Mouse (Mus musculus) midbrain, postnatal 0 days (tissue): Measurements from ENCODE around the gene Chmp5. TPM values are rescaled to one million over a fixed set of nuclear protein-coding genes. Genes with fewer than 3 reads are reported as not detected.
A peak's percentile ranks its signal among the peaks of the same experiment; 100 is the strongest.

Source experiments
- ATAC-seq: fragments of 200-750 bp; cut with Nextera tagmentation; 2 replicates; pipeline ENCODE4 v1.8.0; 2017; ENCODE audit warnings: moderate number of reproducible peaks, mild to moderate bottlenecking, moderate TSS enrichment, moderate library complexity; ENCODE audit not compliant: low FRiP score
- DNase-seq: peaks from one replicate; pipeline ENCODE4 v3.0.0-alpha.2; 2015; ENCODE audit warnings: low spot score
- H3K27ac ChIP-seq: fragments of 300-500 bp; sonication (generic); 2 replicates; pipeline ENCODE4 v1.5.1; 2014; ENCODE audit warnings: low read depth, mild to moderate bottlenecking, low read length, mixed read lengths
- H3K27me3 ChIP-seq: fragments of 300-500 bp; sonication (generic); 2 replicates; pipeline ENCODE4 v1.6.1; 2014; ENCODE audit warnings: low read length, control low read depth, mixed read lengths; ENCODE audit not compliant: insufficient read depth
- H3K36me3 ChIP-seq: fragments of 300-500 bp; sonication (generic); 2 replicates; pipeline ENCODE4 v1.6.1; 2014; ENCODE audit warnings: low read length, control low read depth, mixed read lengths; ENCODE audit not compliant: insufficient read depth
- H3K4me1 ChIP-seq: fragments of 300-500 bp; sonication (generic); 2 replicates; pipeline ENCODE4 v1.6.1; 2014; ENCODE audit warnings: mild to moderate bottlenecking, control low read depth, antibody characterized with exemption, low read length, mixed read lengths; ENCODE audit not compliant: insufficient read depth
- H3K4me2 ChIP-seq: fragments of 300-500 bp; sonication (generic); 2 replicates; pipeline ENCODE4 v1.6.1; 2014; ENCODE audit warnings: low read depth, mild to moderate bottlenecking, low read length, mixed read lengths; ENCODE audit not compliant: poor library complexity, severe bottlenecking
- H3K4me3 ChIP-seq: fragments of 300-500 bp; sonication (generic); 2 replicates; pipeline ENCODE4 v1.5.1; 2014; ENCODE audit warnings: low read depth, mild to moderate bottlenecking, low read length, moderate library complexity
- H3K9ac ChIP-seq: fragments of 300-500 bp; sonication (generic); replicated peaks from 2 replicates; pipeline ENCODE4 v1.6.1; 2014; ENCODE audit warnings: mild to moderate bottlenecking, low read length, moderate library complexity, mixed read lengths; ENCODE audit not compliant: poor library complexity, severe bottlenecking
- H3K9me3 ChIP-seq: fragments of 300-500 bp; sonication (generic); 2 replicates; pipeline ENCODE4 v1.6.1; 2016; ENCODE audit warnings: low read length, control low read depth
- CTCF ChIP-seq: IDR thresholded peaks from 2 replicates; pipeline ENCODE4 v1.5.1; 2016; ENCODE audit warnings: antibody characterized with exemption, mild to moderate bottlenecking
- WGBS: fragments of 180-500 bp; shearing (Covaris S2); extraction: QIAGEN DNeasy Blood & Tissue Kit; methylation state at CpG from one replicate; pipeline ENCODE4 v1.1.7; 2014; 5-methylcytosine and 5-hydroxymethylcytosine counted together
- microRNA-seq: library from miRNA; unstranded; fragments of <30 nt; microRNA quantifications from one replicate; pipeline ENCODE4, GENCODE M21; 2016; ENCODE audit warnings: borderline number of aligned reads
- polyA plus RNA-seq: library from polyadenylated mRNA; unstranded; fragments of >200 nt; fragmentation: Nextera tagmentation; extraction: Ambion mirVana; gene quantifications from 2 replicates; pipeline ENCODE4 v1.2.1, GENCODE M21; 2015
- total RNA-seq: library from RNA; depleted of rRNA; stranded (reverse); fragments of >200 nt; gene quantifications from 2 replicates; pipeline ENCODE4 v1.2.3, GENCODE M21; 2014; rRNA removed

Chmp5 gene
- total and polyA plus RNA-seq, 2 experiments from 2014 or later: 66.9 to 131 TPM

DNA sequence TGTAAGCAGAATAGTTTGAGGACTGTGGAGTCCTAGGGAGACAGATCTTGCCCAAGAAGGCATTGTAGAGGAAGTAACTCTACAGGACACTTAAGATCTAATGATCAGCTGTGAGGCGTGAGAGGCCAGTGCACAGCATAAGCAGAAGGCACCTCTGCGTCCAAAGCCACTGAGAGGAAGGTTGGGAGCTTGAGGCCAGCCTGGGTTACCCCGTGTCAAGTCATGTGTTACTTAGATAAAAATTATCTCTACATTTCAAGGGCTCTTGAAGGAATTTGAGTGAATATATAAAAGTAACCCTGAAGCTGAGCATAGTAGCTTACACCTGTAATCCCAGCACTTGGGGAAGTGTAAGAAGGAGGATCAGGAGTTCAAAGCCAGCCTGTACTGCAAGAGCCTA is 65.1 kb downstream of the Chmp5 start:
- no peak for TF ChIP-seq CTCF
- WGBS: 92% methylated on average over 3 of the region's 3 CpGs
- Histone ChIP-seq H3K4me2 (no peak overlapping the region), H3K4me1 (no peaks in the 10 kb centered on the region), H3K27me3 (no peaks in the 10 kb centered on the region), H3K9ac (no peak overlapping the region), H3K4me3 (no peak overlapping the region), H3K36me3 (peaks cover 52% of the 10 kb centered on the region), H3K27ac (no peak overlapping the region), H3K9me3 (no peaks in the 10 kb centered on the region)
- DNase-seq (no peak), ATAC-seq (no peak)

Small RNAs within 50 kb of the gene (microRNA-seq; reads per million reads assigned to microRNA genes)
- gene Mir3094: 4.4 reads per million, percentile 7 among the genes with 10 or more reads in this experiment

Other genes starting within 250 kb of the Chmp5 start
- 17.3 and 18.4 TPM in 2 replicates for gene Aptx, start 245.2 kb upstream of the Chmp5 start, total RNA-seq
- gene Aptx, start 245.2 kb upstream of the Chmp5 start, polyA plus RNA-seq: 31.3 and 34.6 TPM in 2 replicates
- 104 and 140 TPM in 2 replicates for gene Dnaja1, start 226.3 kb upstream of the Chmp5 start, total RNA-seq
- 585 and 650 TPM in 2 replicates for gene Dnaja1, start 226.3 kb upstream of the Chmp5 start, polyA plus RNA-seq
- gene Smu1, start 190.5 kb upstream of the Chmp5 start, total RNA-seq: 61.3 and 69.1 TPM in 2 replicates
- gene Smu1, start 190.5 kb upstream of the Chmp5 start, polyA plus RNA-seq: 94.4 and 97.6 TPM in 2 replicates
- 10.0 and 11.0 TPM in 2 replicates for gene B4galt1, start 94.4 kb upstream of the Chmp5 start, total RNA-seq
- 5.7 and 5.8 TPM in 2 replicates for gene B4galt1, start 94.4 kb upstream of the Chmp5 start, polyA plus RNA-seq
- not detected in 2 replicates for gene Spink4, start 28.4 kb upstream of the Chmp5 start, total RNA-seq
- not detected in 2 replicates for gene Spink4, start 28.4 kb upstream of the Chmp5 start, polyA plus RNA-seq
- gene Bag1, start 113 bp upstream of the Chmp5 start, total RNA-seq: 92.3 and 114 TPM in 2 replicates
- 163 and 170 TPM in 2 replicates for gene Bag1, start 113 bp upstream of the Chmp5 start, polyA plus RNA-seq
- gene Nfx1, start 22.5 kb downstream of the Chmp5 start, total RNA-seq: 63.1 and 74.4 TPM in 2 replicates
- gene Nfx1, start 22.5 kb downstream of the Chmp5 start, polyA plus RNA-seq: 70.6 and 76.3 TPM in 2 replicates
- gene Aqp7, start 99.7 kb downstream of the Chmp5 start, total RNA-seq: not detected in 2 replicates
- not detected in 2 replicates for gene Aqp7, start 99.7 kb downstream of the Chmp5 start, polyA plus RNA-seq
- 1.1 TPM in 1 of 2 replicates, not detected in the other for gene Aqp3, start 149.8 kb downstream of the Chmp5 start, total RNA-seq
- 0.25 and 0.47 TPM in 2 replicates for gene Aqp3, start 149.8 kb downstream of the Chmp5 start, polyA plus RNA-seq
- gene Nol6, start 176.0 kb downstream of the Chmp5 start, total RNA-seq: 67.9 and 70.8 TPM in 2 replicates
- gene Nol6, start 176.0 kb downstream of the Chmp5 start, polyA plus RNA-seq: 39.9 and 40.1 TPM in 2 replicates
- 49.9 TPM in 2 replicates for gene Ube2r2, start 187.3 kb downstream of the Chmp5 start, total RNA-seq
- gene Ube2r2, start 187.3 kb downstream of the Chmp5 start, polyA plus RNA-seq: 41.0 and 50.4 TPM in 2 replicates